Mouse (Mus musculus): ENCODE results near the gene Lrrc74a.

The Lrrc74a gene

DNA sequence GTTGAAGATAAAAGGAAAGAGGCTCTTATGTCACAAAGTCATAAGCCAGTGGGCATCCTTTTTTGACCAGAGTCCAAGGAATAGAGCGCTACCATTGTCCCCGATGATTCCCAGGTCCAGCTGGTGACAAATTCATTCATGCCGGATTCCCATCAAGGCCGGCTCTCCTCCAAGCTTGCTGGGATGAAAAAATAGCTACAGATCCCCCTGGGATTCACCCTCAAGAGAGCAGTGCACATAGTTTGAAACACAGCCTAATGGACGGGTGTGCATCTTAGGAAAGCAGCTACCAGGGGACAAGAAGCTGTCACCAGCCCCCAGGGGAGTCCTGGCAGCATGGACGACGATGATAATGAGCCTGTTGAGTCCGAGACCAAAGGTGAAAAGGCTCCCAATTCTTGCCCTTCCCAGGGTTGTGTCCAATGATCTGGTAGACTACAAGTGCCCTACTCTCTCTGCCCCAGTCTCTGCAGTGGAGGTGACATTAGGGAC, at the start of gene Lrrc74a:
TSS of gene Lrrc74a (plus strand) at position 51 of the 492 bp plus-strand sequence.
- no peak for DNase-seq (ENCODE audit: low read depth, low spot score)

DNA sequence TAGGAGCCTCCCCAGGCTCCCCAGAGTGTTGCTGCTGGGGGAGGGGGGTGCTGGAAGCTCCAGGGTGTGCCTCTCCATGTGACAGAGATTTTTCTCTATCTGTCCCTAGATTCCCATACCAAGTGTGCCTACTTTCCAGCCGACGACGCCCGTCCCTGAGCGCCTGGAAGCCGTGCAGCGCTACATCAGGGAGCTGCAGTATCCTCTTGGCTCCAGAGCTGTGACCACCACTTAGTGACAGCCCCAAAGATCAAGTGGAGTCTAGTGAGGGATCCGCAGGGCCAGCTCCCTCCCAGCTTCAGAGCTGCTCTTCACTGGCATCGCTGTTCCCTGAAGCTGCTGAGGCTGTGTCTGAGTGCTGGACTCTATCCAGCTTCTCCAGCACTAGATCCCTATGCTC, 48.9 kb upstream of the Lrrc74a start:
- DNase-seq (ENCODE audit: low read depth, low spot score): no peak

DNA sequence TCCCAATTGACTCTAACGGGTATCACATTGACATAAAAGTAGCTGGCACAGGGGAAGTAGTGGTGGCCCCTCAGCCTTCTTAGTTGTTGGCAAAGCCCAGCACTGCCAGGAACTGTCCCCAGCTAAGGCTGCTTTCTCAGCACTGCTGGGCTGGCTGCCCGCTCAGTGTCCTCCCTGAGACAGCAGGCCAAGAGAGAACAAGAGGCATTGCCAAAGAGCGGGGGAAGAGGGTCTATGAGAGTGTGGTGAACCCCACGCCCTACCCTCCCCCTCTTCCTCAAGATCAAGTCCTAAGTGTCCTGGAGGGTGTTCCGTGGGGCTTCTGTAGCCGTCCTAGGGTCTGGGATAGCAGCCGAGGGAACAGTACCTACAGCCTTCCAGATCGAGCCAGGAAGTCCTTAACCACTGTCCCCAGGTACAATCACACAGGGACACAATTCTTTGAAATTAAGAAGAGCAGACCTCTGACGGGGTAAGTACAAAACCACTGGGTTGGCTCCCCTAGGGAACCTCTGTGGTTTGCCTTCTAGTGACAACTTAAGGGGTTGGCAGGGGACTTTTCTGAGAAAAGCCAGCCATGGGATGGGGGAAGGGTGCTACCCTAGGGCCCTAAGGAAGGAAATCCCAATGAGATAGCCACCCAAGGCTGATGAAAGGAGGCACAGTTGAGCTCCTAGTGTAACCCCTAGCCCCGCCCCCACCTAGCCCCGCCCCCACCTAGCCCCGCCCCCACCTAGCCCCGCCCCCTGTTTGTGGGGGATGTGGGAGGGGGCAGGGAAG, 47.4 kb upstream of the Lrrc74a start:
- no peak for DNase-seq (ENCODE audit: low read depth, low spot score)

DNA sequence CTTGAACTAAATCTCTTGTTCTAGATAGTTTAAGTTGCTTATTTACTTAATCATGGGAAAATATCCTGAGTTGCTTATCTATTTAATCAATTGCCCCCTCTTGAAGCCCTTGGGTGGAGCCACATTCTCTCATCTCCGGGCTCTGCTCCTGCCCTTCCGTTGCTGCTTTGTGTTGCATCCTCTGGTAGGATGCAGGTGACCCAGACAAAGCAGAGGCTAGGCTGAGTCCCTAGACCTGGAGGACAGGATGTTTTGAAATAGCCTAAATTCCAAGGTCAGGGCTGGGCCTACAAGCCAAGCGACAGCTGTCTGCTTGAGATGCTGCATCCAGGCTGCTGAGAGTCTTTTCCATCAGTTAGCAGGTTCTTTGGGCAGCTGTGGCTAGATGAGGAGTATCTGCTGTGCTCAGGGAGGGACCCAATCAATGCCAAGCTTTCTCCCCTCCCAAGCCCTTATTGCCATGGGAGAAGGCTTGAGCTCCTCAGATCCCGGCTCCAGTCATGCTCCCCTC, 46.7 kb upstream of the Lrrc74a start:
- no peak for DNase-seq (ENCODE audit: low read depth, low spot score)

DNA sequence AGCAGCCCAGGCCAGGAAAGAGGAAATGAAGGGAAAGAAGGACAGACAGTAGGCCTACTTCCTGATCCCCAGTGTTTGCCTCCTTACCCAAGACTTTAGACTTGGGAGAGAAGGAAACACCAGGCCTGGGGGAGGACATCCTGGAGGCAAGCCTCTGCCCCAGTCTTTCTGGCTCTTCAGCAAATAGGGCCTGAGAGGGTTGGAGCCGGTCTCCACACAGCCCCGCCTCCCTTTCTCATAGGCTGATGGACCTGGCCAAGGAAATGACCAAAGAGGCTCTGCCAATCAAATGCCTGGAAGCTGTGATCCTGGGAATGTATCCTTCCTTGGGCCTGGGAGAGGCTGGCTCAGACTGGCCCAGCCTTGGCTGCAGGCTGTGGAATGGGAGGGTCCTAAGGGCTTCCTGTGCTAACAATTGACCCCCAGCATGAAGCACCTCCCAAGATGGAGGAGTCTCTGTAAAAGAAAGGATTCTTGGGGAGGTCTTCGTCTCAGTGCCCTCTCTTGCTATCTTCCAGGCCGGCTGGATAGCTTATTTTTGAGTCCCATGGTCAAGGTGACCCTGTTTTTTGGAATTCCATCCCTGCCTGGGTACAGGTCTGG, 46.1 kb upstream of the Lrrc74a start:
- DNase-seq (ENCODE audit: low read depth, low spot score): no peak

DNA sequence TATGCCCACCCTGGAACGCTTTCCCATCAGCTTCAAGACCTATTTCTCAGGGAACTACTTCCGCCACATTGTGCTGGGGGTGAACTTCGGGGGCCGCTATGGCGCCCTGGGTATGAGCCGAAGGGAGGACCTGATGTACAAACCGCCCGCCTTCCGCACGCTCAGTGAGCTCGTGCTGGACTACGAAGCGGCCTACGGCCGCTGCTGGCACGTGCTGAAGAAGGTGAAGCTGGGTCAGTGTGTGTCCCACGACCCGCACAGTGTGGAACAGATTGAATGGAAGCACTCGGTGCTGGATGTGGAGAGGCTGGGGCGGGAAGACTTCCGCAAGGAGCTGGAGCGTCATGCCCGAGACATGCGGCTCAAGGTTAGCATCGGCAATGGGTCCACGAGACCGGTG, 45.3 kb upstream of the Lrrc74a start:
- no peak for DNase-seq (ENCODE audit: low read depth, low spot score)

DNA sequence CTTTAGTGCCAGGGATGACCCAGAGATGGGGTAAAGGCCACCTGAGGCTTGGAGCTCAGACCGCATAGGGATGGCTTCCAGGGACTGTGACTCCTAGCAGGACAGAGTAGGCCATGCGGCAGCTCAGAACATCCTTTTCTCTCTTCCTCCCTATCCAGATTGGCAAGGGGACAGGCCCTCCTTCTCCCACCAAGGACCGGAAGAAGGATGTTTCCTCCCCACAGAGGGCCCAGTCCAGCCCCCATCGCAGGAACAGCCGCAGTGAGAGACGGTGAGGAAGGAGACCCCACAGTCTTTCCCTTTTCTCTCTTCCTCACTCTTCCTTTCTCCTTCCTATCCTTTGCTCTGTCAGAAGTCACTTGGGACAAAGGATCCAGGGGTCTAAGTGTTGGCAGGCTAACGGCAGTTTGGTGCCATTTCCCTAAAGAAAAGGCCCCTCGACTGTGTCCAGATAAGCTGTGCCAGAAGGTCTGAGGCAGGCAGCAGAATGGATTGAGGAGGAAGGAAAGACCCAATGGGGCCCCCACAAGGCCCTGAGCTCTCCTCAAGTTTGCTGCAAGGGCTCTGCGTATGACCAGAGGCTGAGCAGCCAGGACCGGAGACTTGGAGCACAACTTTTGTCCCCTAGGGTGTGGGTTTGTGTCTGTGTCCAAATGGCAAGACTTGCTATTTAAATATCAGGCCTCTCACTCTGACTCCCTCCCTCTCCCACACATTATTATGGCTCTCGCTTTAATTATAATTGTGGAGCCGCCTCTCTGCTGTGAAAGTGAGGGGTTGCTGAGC, 43.3 kb upstream of the Lrrc74a start:
- no peak for DNase-seq (ENCODE audit: low read depth, low spot score)

DNA sequence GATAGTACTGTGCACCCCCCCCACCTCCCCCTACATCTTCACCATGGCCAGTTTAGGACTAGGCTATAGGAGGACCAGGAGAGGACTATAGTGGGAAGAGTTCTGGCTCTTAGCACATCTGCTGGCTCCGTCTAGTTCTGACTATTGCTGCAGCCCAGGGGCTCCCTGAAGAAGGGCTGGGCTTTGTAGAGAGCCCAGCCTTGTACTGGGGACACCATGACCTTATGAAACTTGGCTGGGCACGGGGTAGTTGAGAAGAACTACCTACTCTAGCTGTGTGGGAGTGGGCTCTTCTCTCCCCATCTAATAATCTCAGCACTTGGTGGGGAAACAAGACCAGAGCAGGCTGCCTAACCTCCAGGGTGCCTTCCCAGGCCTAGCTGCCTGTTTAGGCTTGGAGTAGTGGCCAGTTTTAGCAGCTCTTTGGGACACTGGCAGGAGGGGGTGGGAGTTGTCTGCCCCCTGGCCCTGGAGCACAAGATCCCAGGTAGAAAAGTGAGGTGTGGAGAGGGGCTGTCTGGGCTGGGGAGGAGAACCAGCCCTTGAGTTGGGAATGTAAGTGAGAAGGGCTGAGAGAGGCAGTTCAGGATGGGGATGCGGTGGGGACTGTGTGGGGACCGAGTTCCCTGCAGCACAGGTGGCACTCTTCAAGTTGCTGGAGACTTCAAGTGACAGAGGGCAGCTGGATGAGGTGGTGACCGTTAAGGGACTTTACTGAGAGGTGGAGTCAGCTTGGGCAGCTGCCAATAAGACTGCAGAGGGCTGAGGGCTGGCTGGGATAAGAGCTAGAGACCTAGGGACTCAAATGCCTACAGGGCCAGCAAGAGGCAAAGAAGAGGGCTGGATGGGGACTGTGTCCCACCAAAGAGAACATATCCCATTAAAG, 41.5 kb upstream of the Lrrc74a start:
- no peak for DNase-seq (ENCODE audit: low read depth, low spot score)

DNA sequence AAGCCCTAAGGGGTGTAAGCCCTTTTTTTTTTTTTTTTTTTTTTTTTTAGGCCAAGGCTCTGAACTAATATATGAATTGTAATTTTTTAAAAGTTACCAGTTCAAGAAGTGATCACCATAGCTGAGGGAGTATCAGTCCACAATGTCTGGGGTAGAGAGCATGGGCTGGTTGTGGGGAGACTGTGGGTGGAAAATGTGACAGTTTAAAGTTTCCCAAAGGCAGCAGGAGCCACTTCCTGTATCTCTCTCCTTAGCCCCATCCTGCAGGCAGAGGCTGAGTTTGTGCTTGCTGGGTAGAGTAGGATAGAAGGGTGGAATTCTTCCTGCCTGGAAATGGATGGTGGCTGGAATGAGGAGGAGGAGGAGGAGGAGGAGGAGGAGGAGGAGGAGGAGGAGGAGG, 40.8 kb upstream of the Lrrc74a start:
- DNase-seq (ENCODE audit: low read depth, low spot score): no peak

DNA sequence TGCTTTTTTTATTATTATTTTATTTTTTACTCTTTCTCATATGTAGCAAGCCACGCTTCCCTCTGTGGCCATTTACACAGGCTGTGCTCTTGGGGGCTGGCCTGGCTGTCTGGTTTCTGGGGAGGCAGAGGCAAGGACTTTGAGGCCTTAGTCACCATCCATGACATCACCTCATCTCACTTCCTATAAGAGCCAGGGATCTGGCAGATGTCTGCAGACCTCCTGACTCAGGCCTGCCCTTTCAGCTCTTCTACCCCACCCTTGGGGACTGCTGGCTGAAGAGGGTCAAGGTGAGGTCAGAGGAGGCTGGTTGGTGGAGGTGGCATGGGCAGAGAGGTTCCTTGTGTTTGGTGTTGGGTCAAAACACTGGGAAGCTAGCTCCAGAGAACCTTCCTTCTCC, 39.7 kb upstream of the Lrrc74a start:
- DNase-seq (ENCODE audit: low read depth, low spot score): no peak

DNA sequence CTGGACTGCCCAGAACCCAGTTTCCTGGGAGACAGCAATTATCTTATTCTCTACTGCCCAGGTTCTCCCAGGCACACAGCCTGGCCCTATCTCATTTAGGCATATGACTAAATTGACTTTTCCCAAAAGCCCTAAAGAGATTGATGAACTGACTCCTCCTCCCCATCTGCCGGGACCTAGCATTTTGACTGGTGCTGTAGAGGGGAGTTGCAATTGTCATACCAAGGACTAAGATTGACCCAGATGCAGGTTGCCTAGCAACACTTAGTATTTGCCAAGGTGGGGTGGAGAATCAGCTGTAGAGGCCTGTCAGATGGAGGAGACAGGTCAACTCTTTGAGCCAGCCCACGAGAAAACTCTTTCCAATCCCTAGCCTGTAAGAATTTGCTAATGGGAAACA, 36.2 kb upstream of the Lrrc74a start:
- DNase-seq (ENCODE audit: low read depth, low spot score): no peak

DNA sequence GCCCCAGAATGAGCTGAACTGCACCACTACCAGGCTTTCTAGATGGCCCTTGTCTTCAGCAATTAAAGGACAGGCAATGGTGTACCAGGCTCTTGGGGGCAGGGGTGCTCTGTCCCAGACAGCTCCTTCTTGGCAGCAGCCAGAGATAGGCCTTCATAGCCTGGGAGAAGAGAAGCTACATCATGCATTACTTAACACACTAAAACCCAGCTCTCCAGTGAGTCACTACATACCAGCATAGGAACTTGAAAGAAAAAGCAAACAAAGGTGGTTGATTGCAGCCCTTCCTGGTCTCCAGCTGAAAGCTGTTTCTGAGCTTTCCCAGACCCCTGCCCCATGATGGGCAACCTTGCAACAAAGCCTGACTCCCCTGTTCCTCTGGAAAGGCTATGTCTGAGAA, 35.6 kb upstream of the Lrrc74a start:
- no peak for DNase-seq (ENCODE audit: low read depth, low spot score)

DNA sequence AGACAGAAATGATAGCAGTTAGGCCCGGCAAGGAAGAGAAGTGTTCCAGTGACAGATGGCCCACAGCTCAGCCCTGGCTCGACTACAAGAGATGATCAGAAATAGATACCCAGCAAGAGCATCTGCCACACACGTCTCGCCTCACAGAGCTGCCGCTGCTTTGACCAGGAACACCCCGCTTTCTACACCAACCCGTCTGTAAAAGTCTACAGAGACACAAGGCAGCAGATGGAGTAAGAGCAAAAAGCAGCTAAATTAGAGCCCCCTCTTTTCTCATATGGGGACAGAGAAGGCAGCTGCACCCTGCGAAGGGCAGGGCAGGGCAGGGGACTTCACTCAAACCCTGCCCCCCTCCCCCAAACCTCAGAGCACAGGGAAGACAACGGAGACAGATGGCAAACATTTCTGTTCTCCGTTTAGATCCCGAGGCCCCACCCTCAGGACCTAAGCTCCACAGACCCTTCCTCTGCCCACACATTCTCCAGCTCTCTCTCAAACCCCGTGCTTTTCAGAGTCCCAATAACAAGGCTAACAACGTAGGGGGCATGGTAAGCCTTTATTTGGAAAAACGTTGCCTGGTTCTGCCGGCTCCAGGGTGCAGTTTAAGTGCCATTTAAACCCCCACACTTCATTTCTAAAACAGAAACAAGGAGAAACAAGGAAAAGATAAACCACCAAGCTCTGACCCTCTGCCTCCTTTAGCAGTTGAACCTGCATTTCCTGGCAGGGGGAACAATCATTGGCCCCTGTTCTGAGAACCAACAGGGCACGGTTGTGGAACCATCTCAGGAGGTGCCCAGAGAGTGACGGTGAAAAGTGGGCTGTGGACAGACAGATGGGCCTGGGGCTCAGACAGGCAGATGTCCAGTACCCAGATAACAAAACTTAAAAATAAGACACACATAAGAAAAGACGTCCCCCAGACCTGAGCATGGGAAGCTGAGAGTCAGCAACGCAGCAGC, 33.9 kb upstream of the Lrrc74a start:
- no peak for DNase-seq (ENCODE audit: low read depth, low spot score)

DNA sequence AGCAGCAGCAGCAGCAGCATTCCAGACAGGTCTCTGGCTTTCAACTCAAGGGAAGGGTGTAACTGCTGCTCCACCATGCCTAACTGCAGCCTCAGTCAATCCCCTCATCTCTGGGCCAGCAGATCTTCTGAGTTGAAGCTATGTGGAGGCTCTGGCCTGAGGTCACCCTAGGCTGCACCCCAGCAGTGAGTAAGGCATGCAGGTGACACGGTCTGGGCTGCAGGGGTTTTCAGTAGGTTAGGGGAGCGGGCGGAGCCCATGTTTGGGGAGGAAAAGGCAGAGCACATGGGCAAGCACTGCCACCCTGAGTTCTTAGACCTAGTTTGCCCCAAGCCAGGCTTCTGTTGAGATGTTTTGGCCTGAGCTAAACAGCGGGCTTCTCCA, 33.2 kb upstream of the Lrrc74a start:
- no peak for DNase-seq (ENCODE audit: low read depth, low spot score)

DNA sequence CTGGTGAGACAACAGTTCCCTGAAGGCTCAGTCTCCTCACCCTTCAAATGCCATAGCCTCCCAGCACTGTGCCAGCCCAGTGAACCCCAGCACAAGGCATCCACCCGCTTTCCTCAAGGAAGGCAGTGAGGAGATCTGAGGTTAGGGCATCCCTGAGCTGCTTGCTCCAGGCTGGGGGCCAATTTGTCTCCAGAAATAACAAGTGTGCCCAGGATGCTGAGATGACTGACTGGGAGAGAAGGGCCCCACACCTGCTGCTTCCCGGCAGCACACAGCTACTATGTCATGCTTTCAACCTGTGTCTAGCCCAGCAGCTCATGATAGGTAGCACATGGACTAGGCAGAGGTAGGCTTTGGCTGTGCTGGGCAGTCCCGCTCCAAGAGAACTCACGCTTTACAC, 32.7 kb upstream of the Lrrc74a start:
- no peak for DNase-seq (ENCODE audit: low read depth, low spot score)

DNA sequence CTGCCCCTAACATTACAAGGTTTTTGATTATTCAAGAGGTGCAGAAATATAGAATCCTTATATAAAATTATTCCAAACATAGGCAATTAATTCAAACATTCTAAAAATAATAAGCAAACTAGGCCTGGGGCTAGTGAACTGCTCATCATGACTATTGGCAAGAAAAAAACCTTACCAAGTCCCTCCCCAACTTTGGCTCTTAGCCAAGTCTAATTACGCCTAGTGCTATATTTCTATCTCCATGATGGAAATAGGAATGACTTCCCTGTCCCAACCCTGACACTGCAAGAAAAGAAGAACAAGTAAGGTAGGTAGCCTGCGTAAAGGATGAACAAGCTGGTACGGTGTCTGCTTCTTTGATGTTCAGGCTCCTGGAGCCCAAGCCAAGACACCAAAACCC, 31.5 kb upstream of the Lrrc74a start:
- DNase-seq (ENCODE audit: low read depth, low spot score): no peak

DNA sequence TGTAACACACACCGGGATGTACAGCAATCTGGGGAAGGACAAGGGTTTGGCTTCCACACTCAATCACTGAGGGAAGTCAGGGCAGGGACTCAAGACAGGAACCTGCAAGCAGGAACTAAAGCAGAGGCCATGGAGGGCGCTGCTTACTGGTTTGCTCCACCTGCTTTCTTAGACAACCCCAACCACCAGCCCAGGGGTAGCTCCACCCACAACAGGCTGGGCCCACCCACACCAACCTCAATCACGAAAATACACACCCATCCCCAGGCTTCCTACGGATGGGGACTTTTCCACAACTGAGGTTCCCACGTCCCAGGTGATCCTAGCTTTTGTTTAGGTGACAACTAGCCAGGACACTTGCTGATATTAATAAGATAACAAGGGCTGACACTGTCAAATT, 28.3 kb upstream of the Lrrc74a start:
- no peak for DNase-seq (ENCODE audit: low read depth, low spot score)

DNA sequence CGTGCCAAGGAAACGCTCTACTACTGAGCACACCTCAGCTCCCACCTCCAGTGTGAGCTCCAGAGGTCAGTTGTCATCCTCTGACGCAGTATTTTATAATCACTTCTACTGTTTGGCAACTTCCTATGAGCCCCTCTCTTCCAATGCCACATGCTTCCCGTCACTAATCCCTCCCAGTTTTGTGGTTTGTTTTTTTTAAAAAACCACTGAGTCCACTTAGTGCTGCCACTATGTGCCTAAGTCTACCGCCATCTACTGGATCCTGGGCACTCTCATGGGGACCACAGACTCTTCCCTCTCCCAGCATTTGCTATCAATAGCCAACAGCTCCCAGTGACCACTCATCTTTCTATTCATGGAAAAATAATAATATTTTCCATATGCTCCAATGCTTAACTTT, 20.1 kb upstream of the Lrrc74a start:
- DNase-seq (ENCODE audit: low read depth, low spot score): no peak

DNA sequence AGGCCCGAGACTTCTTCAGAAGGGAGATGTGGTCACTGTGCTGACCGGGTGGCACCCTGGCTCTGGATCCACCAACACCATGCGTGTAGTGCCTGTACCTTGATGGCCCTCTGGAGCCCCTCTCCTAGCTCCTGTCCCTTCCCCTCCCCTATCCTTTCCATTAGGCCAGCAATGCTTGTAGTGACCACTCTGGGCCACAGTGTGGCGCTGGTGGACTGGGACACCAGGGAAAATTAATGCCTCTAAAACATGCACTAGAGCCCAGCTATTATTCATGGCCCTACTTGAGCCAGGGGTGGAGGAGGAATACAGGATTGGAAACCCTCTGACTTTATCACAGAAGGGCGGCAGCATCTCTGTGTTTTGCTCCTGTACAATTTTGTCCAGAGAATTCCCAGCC, 18.8 kb upstream of the Lrrc74a start:
- DNase-seq (ENCODE audit: low read depth, low spot score): no peak

DNA sequence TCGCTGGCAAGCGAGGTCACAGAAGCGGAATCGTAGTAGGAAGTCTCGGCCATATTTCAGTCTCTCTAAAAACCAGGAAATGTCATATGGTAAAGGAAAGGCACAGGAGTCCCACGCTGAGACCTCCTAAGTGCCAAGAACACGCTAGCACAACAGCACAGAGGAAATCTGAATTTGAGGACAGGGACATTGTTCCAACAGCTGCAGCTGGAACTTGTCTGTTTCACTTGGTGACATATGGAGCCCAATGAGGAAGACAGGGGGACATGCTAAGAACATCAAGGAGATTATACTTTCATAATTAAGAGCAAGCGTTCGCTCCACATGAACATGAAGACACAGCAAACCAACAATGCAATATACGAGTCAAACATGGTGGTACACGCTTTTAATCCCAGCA, 17.2 kb upstream of the Lrrc74a start:
- no peak for DNase-seq (ENCODE audit: low read depth, low spot score)
